Mouse (Mus musculus) embryonic fibroblast, embryonic 13.5 days (primary cell): ENCODE data around the gene Atxn2l.

Experiments
- CTCF ChIP-seq: IDR thresholded peaks from 2 replicates; pipeline ENCODE4 v1.5.1; 2011; ENCODE audit warnings: mild to moderate bottlenecking, control low read depth, low read length, moderate library complexity, borderline replicate concordance; ENCODE audit not compliant: insufficient read depth
- POLR2A ChIP-seq: IDR thresholded peaks from 2 replicates; pipeline ENCODE4 v1.6.1; 2011; ENCODE audit warnings: low read depth, mild to moderate bottlenecking, control low read depth, low read length, moderate library complexity

DNA sequence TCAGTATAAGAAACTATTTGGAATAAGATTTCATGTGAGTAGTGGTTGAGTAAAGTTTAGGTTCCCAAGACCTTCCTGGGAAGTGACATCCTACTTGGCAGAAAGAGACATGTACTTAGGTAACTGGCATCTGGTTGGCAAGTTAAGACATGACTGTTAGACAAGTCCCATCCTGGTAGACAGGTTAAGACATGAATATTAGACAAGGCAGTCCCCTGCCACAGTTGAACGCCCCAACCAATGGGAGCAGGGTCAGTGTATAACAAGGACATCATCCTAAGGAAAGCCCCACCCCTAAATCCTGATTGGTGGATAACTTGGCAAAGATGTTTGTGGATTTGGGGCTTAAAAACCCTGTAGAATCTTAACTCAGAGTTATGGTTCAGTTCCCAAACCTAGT, 30.2 kb upstream of the Atxn2l start:
- TF ChIP-seq POLR2A: no peak
- TF ChIP-seq CTCF: no peak
